Comparison of ENCODE assay signal across 8 mouse cellular contexts in genomic region chr1:84933472-84934150, GRCm38 (mm10). TPM values are rescaled to one million over a fixed set of nuclear protein-coding genes. Genes with fewer than 3 reads are reported as not detected.
DNase-seq lines count a peak whose midpoint lies in the region; ATAC-seq and TF ChIP-seq lines count a peak whose summit lies in the region.

No protein-coding gene starts in this region.

- H3K9me3 ChIP-seq in E14TG2a.4 (ENCODE audit: low read length): no peaks in the 10 kb centered on the region
- H3K9me3 ChIP-seq in forebrain, embryonic 12.5 days: no peaks in the 10 kb centered on the region
- H3K9me3 ChIP-seq in heart, postnatal 0 days (replicated peaks; ENCODE audit: control insufficient read depth, low read length): no peaks in the 10 kb centered on the region
- H3K9me3 ChIP-seq in liver, embryonic 14.5 days (ENCODE audit: control insufficient read depth, low read length): no peaks in the 10 kb centered on the region
- no peaks in the 10 kb centered on the region for H3K9me3 ChIP-seq in neural tube, embryonic 11.5 days (ENCODE audit: control insufficient read depth, low read length)

- H3K4me3 ChIP-seq in E14TG2a.4 (replicated peaks; ENCODE audit: low read length): peak overlapping the region; percentile 82
- peak overlapping the region; percentile 65 for H3K4me3 ChIP-seq in forebrain, embryonic 12.5 days (replicated peaks)
- peak overlapping the region; percentile 55 for H3K4me3 ChIP-seq in heart, postnatal 0 days (ENCODE audit: low read depth, low read length)
- H3K4me3 ChIP-seq in liver, embryonic 14.5 days (ENCODE audit: insufficient read depth in 1 of 2, low read depth in 2 of 2, low read length in 2 of 2): no peak overlapping the region
- peak overlapping the region; percentile 59 for H3K4me3 ChIP-seq in neural tube, embryonic 11.5 days (ENCODE audit: low read depth, low read length)

- peak overlapping the region; percentile 74 for H3K4me2 ChIP-seq in forebrain, embryonic 12.5 days
- peak overlapping the region; percentile 89 for H3K4me2 ChIP-seq in heart, postnatal 0 days (ENCODE audit: low read depth, low read length)
- H3K4me2 ChIP-seq in liver, embryonic 14.5 days (ENCODE audit: low read depth): no peak overlapping the region
- H3K4me2 ChIP-seq in neural tube, embryonic 11.5 days (ENCODE audit: low read depth): peak overlapping the region; percentile 72

- peaks cover 42% of the 10 kb centered on the region for H3K27me3 ChIP-seq in E14TG2a.4 (ENCODE audit: insufficient read depth, low read length)
- H3K27me3 ChIP-seq in forebrain, embryonic 12.5 days: peaks cover 3% of the 10 kb centered on the region; the same call in 1 of the 2 replicates
- peaks cover 33% of the 10 kb centered on the region for H3K27me3 ChIP-seq in heart, postnatal 0 days (ENCODE audit: control insufficient read depth, insufficient read depth, low read length)
- H3K27me3 ChIP-seq in liver, embryonic 14.5 days (ENCODE audit: control insufficient read depth, insufficient read depth, low read length): peaks cover 17% of the 10 kb centered on the region
- H3K27me3 ChIP-seq in neural tube, embryonic 11.5 days (ENCODE audit: control insufficient read depth, insufficient read depth, low read length): peaks cover 6% of the 10 kb centered on the region; the same call in 1 of the 2 replicates

- no peak for TF ChIP-seq EP300 in heart, postnatal 0 days (IDR thresholded peaks at IDR 0.05; ENCODE audit: low read depth)
- no peak for TF ChIP-seq EP300 in liver, embryonic 14.5 days (IDR thresholded peaks at IDR 0.05; ENCODE audit: low read depth)

- peak overlapping the region; percentile 78; the same call in 1 of the 2 replicates for H3K9ac ChIP-seq in forebrain, embryonic 12.5 days
- no peak overlapping the region for H3K9ac ChIP-seq in heart, postnatal 0 days (replicated peaks; ENCODE audit: low read depth, low read length)
- H3K9ac ChIP-seq in liver, embryonic 14.5 days (replicated peaks): no peak overlapping the region
- no peak overlapping the region; the same call in 1 of the 2 replicates for H3K9ac ChIP-seq in neural tube, embryonic 11.5 days (ENCODE audit: low read length)

- TF ChIP-seq CTCF in E14TG2a.4 (conservative IDR thresholded peaks at IDR 0.05; ENCODE audit: low read length): peak; percentile 70
- TF ChIP-seq CTCF in heart, postnatal 0 days (IDR thresholded peaks at IDR 0.05; ENCODE audit: low read depth): peak; percentile 66
- TF ChIP-seq CTCF in liver, embryonic 14.5 days (IDR thresholded peaks at IDR 0.05; ENCODE audit: low read depth): peak; percentile 77

- ATAC-seq in forebrain, embryonic 12.5 days (ENCODE audit: low FRiP score): peak; percentile 13
- no peak for ATAC-seq in heart, postnatal 0 days (ENCODE audit: insufficient read depth, low read depth)
- no peak for ATAC-seq in liver, embryonic 14.5 days (ENCODE audit: insufficient read depth)
- ATAC-seq in neural tube, embryonic 11.5 days (ENCODE audit: insufficient read depth, low FRiP score, low TSS enrichment): peak; percentile 14; the same call in 1 of the 2 replicates

- WGBS in forebrain, embryonic 12.5 days: 10% methylated on average over 22 of the region's 22 CpGs
- 16% methylated on average over 22 of the region's 22 CpGs for WGBS in heart, postnatal 0 days
- 9% methylated on average over 22 of the region's 22 CpGs for WGBS in liver, embryonic 14.5 days (ENCODE audit: insufficient replicate concordance)
- 11% methylated on average over 22 of the region's 22 CpGs for WGBS in neural tube, embryonic 11.5 days

- H3K4me1 ChIP-seq in E14TG2a.4 (replicated peaks; ENCODE audit: low read depth, low read length): peaks cover 22% of the 10 kb centered on the region
- peaks cover 12% of the 10 kb centered on the region; the same call in 1 of the 2 replicates for H3K4me1 ChIP-seq in forebrain, embryonic 12.5 days
- H3K4me1 ChIP-seq in heart, postnatal 0 days (ENCODE audit: control insufficient read depth, insufficient read depth): peaks cover 3% of the 10 kb centered on the region; the same call in 1 of the 2 replicates
- H3K4me1 ChIP-seq in liver, embryonic 14.5 days (replicated peaks; ENCODE audit: control insufficient read depth in 2 of 2, insufficient read depth in 2 of 2, low read length in 1 of 2): no peaks in the 10 kb centered on the region
- H3K4me1 ChIP-seq in neural tube, embryonic 11.5 days (ENCODE audit: control insufficient read depth, insufficient read depth, low read length): no peaks in the 10 kb centered on the region

- peak; percentile 16 for DNase-seq in c-Kit-negative CD71-positive TER-119-positive erythroid progenitor cells, embryonic 14.5 days (ENCODE audit: low read depth, low spot score)
- no peak for DNase-seq in heart, postnatal 0 days (ENCODE audit: low spot score)
- DNase-seq in kidney, postnatal 36 days: peak; percentile 90 to 95
- peak; percentile 12 to 18 (median 17) for DNase-seq in liver, embryonic 14.5 days (ENCODE audit: low read depth in 3 of 3, low spot score in 3 of 3)
- peak; percentile 86 for DNase-seq in neural tube, embryonic 11.5 days (ENCODE audit: low spot score)
- DNase-seq in thymus, postnatal 36 days: peak; percentile 13 to 17

- peak overlapping the region; percentile 86 for H3K27ac ChIP-seq in forebrain, embryonic 12.5 days
- H3K27ac ChIP-seq in heart, postnatal 0 days (ENCODE audit: low read depth): no peak overlapping the region
- no peak overlapping the region for H3K27ac ChIP-seq in liver, embryonic 14.5 days
- H3K27ac ChIP-seq in neural tube, embryonic 11.5 days (ENCODE audit: low read depth, low read length): no peak overlapping the region

- no peaks in the 10 kb centered on the region for H3K36me3 ChIP-seq in E14TG2a.4 (ENCODE audit: insufficient read depth, low read length)
- H3K36me3 ChIP-seq in forebrain, embryonic 12.5 days (replicated peaks): no peaks in the 10 kb centered on the region
- H3K36me3 ChIP-seq in heart, postnatal 0 days (replicated peaks; ENCODE audit: control insufficient read depth, insufficient read depth, low read length): no peaks in the 10 kb centered on the region
- no peaks in the 10 kb centered on the region for H3K36me3 ChIP-seq in liver, embryonic 14.5 days (replicated peaks; ENCODE audit: control insufficient read depth, insufficient read depth, low read depth)
- no peaks in the 10 kb centered on the region for H3K36me3 ChIP-seq in neural tube, embryonic 11.5 days (ENCODE audit: control insufficient read depth, insufficient read depth, low read length)

RNA-seq across cellular contexts. Expression of gene Slc16a14, which starts 1.3 kb away (rescaled TPM):
- polyA plus RNA-seq in forebrain, embryonic 12.5 days (2016; fragmentation: Nextera tagmentation; extraction: Ambion mirVana): 11.4 and 11.5 TPM in 2 replicates
- total RNA-seq in heart, postnatal 0 days (2014; rRNA removed; ENCODE audit: low replicate concordance): not detected in 2 replicates
- 0.03 TPM in 1 of 2 replicates, not detected in the other for polyA plus RNA-seq in heart, postnatal 0 days (2015; fragmentation: Nextera tagmentation; extraction: Ambion mirVana)
- polyA plus RNA-seq in liver, embryonic 14.5 days (2012; rRNA removed): 0.01 TPM in 1 of 2 replicates, not detected in the other
- not detected in 2 replicates for polyA plus RNA-seq in liver, embryonic 14.5 days (2014; fragmentation: Nextera tagmentation; extraction: Ambion mirVana)
- 1.2 and 2.4 TPM in 2 replicates for polyA plus RNA-seq in neural tube, embryonic 11.5 days (2014; fragmentation: Nextera tagmentation; extraction: Ambion mirVana)

Comparison
In these comparisons a context has a peak if more than half of its experiments do, and no peak if none do; other contexts are left out.
1. H3K4me3 ChIP-seq: peak in E14TG2a.4 (single experiment), forebrain, embryonic 12.5 days (single experiment), heart, postnatal 0 days (single experiment) and neural tube, embryonic 11.5 days (single experiment); none in liver, embryonic 14.5 days (0 of 2).
2. ATAC-seq: peak in forebrain, embryonic 12.5 days (single experiment) and neural tube, embryonic 11.5 days (single experiment); none in heart, postnatal 0 days (single experiment) and liver, embryonic 14.5 days (single experiment).
3. Peak in every context shown above with its lines, with median percentiles within 50 percentile points of each other: CTCF ChIP-seq.